13 mouse cellular contexts compared by ENCODE assay signal in genomic region chr3:9626149-9626548, GRCm38 (mm10).
"Had no signal": no experiment of that assay in that cellular context is flagged by ENCODE, and none has a peak within 500 bp of the region (broad histone marks: within the 10 kb centered on the region; RNA-seq: fewer than 3 reads in every experiment).

No protein-coding gene starts in this region.

- H3K36me3 ChIP-seq: liver, embryonic 13.5 days had no signal

- DNase-seq: kidney, adult 2 months; kidney, postnatal 25 days; layer of hippocampus, adult 9-11 months; liver, embryonic 13.5 days; lung, adult 2 months; lung, postnatal 14 days; lung, postnatal 4 days; midbrain, embryonic 14.5 days; thymus, adult 2 months; thymus, postnatal 36 days had no signal

- H3K4me3 ChIP-seq: layer of hippocampus, adult 2 months; liver, embryonic 13.5 days had no signal

- H3K9me3 ChIP-seq: liver, embryonic 13.5 days had no signal

- H3K4me1 ChIP-seq: liver, embryonic 13.5 days had no signal

- H3K27ac ChIP-seq: kidney, postnatal 0 days; layer of hippocampus, adult 2 months; liver, embryonic 13.5 days; stomach, postnatal 0 days had no signal
